Mouse (Mus musculus): Measurements from ENCODE around the gene Ebf4.
A peak's percentile ranks its signal among the peaks of the same experiment; 100 is the strongest.
"Not testable (repeated sequence)": the region's sequence is repeated elsewhere in the genome, so short reads cannot be mapped to it uniquely, and the experiment has no call there.

Gene Ebf4

DNA sequence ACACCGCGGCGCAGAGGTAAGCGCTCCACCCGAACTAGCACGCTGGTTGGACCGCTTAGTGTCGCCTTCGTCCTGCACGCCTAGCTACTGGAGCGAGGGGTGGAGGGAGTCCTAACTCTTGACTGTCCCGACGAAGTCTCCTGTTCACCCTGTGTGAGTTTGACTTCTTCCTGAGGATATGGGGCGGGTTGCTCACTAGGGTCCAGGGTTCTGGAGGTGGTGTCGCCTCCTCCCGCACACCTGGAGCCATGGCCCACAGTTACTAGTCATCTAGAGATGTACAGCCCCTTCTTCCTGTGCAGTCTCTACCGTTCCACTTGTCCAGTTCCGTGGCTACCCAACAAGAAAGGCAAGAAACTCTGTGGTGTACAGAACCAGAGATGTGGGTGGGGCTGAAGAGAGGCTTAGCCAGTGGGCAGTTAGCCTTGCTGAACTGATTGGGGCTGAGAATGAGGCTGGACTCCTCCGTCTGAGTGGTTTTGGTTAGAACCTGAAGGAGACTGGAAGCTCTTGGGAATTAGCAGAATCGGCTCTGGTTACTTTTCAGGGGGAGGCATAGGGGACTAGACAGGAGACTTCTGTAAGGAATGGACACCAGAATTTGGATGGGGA lies 1.3 kb downstream of the Ebf4 start:
- DNase-seq = peak; percentile 42

GRCm38 (mm10) chr2:130297580-130297979 lies 2.6 kb downstream of the Ebf4 start:
- DNase-seq = no peak

- DNase-seq = no peak
Measured at GRCm38 (mm10) chr2:130303014-130303413, 8.0 kb downstream of the Ebf4 start.

GRCm38 (mm10) chr2:130327057-130327456 lies 32.1 kb downstream of the Ebf4 start:
- DNase-seq = no peak

- DNase-seq = no peak
Measured at GRCm38 (mm10) chr2:130329502-130329901, 34.5 kb downstream of the Ebf4 start.

DNA sequence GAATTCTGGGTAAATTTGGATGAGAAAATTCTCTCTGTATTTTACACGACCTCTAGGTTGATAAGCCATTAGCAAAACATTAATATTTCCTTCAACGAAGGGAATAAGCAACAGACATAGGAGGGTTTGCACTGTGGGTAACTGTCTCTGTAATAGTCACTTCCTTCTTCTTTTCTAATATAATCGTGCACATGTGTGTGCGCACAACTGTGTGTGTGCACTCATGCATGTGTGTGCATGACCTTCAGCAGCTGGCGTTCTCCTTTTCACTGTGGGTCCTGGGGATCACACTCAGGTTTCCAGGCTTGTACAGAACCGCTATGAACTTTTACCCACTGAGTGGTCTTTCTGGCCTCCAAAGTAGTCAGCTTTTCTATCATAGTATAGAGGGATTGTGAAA lies 40.1 kb downstream of the Ebf4 start:
- no peak for DNase-seq

DNA sequence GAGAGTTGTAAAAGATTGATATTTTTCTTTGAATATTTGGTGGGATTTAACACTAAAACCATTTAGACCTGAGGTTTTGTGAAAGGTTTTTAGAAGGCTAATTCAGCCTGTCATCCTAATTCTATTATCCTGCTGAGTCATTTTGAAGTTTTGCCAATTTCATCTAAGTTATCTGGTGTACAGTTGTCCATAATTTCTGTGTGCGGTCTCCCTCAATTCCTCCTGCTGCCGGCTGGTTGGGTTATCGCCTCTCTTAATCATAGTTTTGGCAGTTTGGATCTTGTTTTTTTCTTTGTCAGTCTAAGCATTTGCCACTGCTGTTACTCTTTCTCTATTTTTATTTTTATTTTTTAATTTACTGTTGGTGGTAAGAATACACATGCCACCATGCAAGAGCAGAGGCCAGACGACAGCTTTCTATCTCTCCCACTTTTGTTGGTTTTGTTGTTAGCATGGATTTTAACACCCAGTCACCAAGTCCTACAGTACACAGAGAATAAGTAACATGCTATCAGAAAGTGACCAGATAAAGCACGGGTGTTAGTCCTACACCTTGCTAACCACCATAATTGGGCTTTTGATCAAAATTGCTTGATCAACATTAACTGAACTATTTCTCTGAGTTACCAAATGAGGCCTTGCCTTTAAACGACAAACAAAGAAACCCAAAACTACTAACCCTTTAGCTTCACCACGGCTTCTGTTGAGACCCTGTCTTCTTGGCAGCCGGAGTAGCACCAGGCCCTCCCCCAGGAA lies 45.7 kb downstream of the Ebf4 start:
- no peak for DNase-seq

DNA sequence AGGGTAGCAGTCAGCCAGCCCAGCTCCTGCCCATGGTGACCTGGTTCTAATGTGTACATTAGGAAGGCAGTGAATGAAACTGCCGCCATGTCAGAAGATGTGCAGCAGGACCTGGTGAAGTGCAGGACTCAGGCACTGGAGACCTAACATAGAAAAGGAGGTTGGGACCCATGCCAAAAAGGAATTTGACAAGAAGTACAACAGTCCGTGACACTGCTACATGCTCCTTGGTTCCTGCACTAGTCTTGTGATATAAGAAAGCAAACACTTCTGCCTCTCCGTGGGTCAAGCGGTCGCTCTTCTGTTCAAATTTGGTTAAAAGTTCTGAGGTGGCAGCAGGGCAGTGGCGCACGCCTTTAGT lies 46.2 kb downstream of the Ebf4 start:
- DNase-seq = no peak

GRCm38 (mm10) chr2:130350376-130350775 lies 55.4 kb downstream of the Ebf4 start:
- no peak for DNase-seq

DNA sequence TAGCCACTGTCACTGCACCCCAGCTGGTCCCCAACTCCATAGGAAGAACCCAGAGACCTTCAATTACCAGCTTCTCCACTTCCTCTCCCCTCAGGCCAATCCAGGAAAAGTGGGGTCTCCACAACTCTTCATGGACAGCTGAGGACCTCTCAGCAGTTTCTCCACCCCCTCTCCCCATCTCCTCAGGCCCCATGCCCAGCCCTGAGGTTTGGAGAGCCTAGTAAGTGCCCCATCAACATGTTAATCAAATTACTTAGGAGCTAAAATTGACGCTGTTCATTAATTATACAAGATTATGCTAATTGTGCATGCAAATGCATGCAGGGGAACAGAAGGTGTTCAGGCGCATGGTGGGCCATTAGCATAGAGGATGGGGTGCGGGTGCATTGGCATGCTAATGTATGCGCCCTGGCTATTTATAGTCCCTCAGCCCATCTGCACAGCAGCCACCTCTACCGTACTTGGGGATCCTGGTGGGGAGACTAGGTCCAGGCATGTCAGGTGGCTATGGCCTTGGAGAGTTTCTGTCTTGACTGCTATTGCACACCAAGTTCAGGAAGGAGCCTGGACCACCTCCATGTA lies 56.9 kb downstream of the Ebf4 start:
- DNase-seq = no peak

DNA sequence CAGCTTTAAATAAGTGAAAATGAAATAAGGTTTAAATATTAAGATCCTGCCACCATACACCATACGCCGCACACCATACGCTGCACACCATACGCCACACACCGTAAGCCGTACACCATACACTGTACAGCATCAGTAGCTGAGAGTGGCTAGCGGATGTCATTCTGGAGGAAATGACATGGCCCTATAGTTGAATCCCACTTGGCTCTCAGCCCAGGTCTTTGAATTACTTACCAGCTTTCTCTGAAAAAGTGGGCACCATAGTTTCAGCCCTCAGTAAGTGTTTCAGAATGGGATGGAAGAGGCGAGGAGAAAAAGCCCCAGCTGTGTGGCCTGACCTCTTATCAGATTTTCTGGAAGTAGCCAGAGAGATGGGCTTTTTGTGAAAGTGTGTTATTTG lies 58.4 kb downstream of the Ebf4 start:
- no peak for DNase-seq

GRCm38 (mm10) chr2:130353889-130354288 lies 58.9 kb downstream of the Ebf4 start:
- no peak for DNase-seq

DNA sequence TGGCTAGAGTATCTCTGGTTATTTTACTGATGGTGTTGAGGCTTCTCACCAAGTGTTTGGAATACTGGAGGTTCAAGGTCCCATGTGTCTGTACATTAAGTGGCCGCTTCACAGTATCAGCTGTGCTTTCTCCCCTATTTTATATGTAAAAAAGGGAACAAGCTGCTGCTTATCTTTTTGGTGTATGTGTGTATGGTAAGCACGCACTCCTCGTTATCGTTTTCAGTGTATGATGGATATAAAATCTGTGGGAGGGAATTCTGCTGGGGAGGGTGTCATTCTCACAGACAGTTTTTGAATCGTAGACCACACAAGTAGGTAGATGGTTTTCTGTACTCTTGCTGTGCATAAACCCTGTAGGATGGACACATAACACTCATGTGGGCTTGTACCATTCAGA lies 62.6 kb downstream of the Ebf4 start:
- DNase-seq = no peak

GRCm38 (mm10) chr2:130358852-130359251 lies 63.9 kb downstream of the Ebf4 start:
- DNase-seq = no peak

DNA sequence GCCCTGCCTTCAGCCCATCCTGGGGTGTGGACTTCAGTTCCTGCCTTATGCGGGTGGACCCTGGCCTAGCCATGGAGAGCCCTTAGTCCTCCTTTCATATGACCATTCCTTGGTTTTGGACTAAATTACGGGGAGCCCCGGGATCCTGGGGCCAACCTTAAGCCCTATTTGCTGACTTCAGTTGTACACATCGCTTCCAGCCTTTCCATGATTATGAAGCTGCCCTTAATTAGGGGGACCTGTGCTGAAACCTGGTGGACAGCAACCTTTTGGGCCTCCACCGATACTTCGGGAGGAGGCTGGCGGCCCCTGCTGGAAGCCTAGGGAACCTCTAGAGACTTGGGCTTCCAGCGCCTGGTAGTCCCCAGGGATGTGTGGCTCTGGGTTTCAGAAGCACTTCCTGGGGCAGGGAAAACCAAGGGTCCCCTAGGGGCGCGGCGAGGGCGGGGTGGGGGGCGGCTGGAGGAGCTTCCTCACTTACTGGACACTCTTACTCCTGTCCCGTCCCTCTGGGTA lies 67.6 kb downstream of the Ebf4 start:
- DNase-seq = peak; percentile 73

GRCm38 (mm10) chr2:130365211-130366094 lies 70.5 kb downstream of the Ebf4 start:
- peak; percentile 77 for DNase-seq

DNA sequence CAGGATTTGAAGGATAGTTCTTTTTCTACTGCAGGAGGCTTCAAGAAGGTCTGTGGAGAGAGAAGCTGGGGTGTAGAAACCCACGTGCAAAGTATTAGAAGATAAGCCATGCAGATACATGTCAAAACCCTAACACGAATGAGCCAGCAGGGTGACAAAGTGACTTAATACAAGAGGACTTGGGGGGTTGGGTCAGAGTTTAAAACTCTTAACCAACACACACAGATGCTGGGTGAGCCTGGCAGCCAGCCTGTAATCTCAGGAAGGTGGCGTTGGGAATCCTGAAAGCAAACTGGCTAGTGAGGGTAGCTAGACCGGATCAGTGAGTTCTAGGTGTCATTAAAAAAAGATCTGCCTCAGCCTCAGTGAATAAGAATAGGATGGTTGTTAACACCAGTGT lies 72.4 kb downstream of the Ebf4 start:
- no peak for DNase-seq

- not testable (repeated sequence) for DNase-seq
Measured at GRCm38 (mm10) chr2:130373026-130373425, 78.1 kb downstream of the Ebf4 start.

- no peak for DNase-seq
Measured at GRCm38 (mm10) chr2:130374951-130375350, 80.0 kb downstream of the Ebf4 start.

- DNase-seq = no peak
Measured at GRCm38 (mm10) chr2:130383205-130383604, 88.2 kb downstream of the Ebf4 start.

DNA sequence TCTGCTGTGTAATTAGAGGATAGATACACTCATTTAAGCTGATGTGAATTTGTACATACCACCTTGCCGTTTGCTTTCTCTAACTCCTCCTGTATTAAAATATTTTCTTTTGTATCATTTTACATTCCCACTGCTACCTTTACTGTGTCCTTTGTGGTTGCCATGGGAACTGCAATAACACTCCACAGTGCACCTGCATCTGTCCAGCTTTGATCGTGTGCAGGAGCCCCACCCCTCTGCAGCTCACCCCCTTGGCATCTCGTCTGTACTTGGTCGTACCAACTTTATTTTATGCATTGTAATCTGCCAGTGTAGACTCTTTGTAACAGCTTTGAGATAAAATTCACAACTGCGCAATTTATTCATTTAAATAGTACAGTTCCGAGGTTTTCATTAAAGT lies 88.9 kb downstream of the Ebf4 start:
- no peak for DNase-seq

- DNase-seq = no peak
Measured at GRCm38 (mm10) chr2:130386212-130386611, 91.2 kb downstream of the Ebf4 start.

DNA sequence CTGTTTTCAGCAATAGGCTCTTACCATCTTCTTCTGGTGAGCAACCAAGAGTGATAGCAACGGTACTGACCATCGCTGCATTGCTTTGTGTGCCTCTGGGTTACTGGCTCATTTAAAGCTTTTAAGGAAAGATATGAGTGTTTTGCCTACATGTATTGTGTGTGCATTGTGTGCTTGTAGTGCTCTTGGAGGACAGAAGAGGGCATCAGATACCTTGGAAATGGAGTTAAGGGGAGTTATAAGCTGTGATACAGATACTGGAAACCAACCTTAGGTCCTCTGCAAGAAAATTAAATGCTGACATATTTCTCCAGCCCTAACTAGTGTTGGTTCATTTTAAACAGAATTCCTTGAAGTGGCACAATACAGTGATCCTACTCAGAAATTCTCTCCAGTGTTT lies 93.8 kb downstream of the Ebf4 start:
- DNase-seq = peak; percentile 30

All from retina, postnatal 1 day (tissue).